Mouse (Mus musculus) kidney, adult 2 months (tissue): ENCODE results near the gene Gm42674.

Experiments used
- CTCF ChIP-seq: fragments of 200-500 bp; conservative IDR thresholded peaks from 2 replicates; pipeline ENCODE4 v1.5.1; 2011; ENCODE audit warnings: low read depth, mild to moderate bottlenecking, control low read depth, low read length, moderate library complexity, mixed read lengths; ENCODE audit not compliant: insufficient read depth, insufficient read length
- POLR2A ChIP-seq: fragments of 200-500 bp; IDR thresholded peaks from one replicate; pipeline ENCODE4 v1.6.1; 2011; ENCODE audit warnings: low read depth, low read length, control low read depth

DNA sequence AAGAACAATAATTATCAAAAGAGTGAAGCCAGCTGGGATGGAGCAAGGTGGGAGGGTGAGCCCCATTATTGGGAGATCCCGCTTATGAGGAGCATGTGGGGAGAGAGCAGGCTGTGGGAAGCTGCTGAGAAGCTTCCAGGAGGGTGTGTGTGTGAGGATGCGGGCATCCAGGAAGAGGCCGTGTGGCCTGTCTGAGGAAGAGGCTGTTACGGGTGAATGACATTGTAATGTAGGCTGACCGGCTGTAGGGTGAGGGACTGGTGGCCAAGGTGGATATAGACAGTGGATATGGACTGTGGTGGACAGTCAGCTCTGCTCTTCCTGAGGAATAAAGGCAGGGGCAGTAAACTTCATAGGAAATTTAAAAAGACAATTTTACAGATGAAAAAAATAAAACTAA, 23.8 kb downstream of the Gm42674 start:
- no peak for TF ChIP-seq POLR2A
- no peak for TF ChIP-seq CTCF
